Mouse (Mus musculus) liver, postnatal 0 days (tissue): ENCODE results near the gene Pnisr.

Experiments used
- CTCF ChIP-seq: sonication (generic); IDR thresholded peaks from 2 replicates; pipeline ENCODE4 v1.5.1; 2016; ENCODE audit warnings: antibody characterized with exemption, low read depth
- EP300 ChIP-seq: IDR thresholded peaks from 2 replicates; pipeline ENCODE4 v1.6.1; 2016; ENCODE audit warnings: antibody characterized with exemption, low read depth, mild to moderate bottlenecking

DNA sequence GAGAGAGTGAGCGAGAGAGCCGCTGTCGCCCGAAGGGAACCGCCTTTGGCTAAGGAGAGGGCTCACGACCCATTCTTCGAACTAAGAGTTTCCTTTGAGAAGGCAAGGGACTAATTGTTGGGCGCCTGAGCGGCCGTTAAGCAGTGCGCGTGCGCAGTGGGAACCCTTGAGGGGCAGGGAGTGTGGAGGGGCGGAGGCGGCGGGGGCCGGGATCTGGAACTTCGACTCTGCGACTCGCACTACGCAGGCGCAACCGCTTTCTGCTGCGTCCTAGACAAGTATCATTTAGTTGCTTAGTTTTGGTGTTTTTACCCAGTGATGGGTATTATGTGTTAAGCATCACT, 876 bp downstream of the Pnisr start:
- TF ChIP-seq CTCF (no peak), EP300 (no peak)
